Mouse (Mus musculus): ENCODE results near the gene Ahcyl1. TPM values are rescaled to one million over a fixed set of nuclear protein-coding genes. Genes with fewer than 3 reads are reported as not detected.

The Ahcyl1 gene
- 10.3 TPM for polyA plus RNA-seq (2017; shearing (Covaris generic))

GRCm38 (mm10) chr3:107695948-107696881 lies at the start of gene Ahcyl1:
Gene Ahcyl1 (minus strand): TSS chr3:107696560.

GRCm38 (mm10) chr3:107631523-107631958 lies 64.8 kb downstream of the Ahcyl1 start, which contains the start of gene Strip1:
Gene Strip1 (minus strand): TSS chr3:107631694.

GRCm38 (mm10) chr3:107630682-107631522 lies 65.5 kb downstream of the Ahcyl1 start, which contains the start of gene Gm10961:
Gene Gm10961 (plus strand): TSS chr3:107631322.

Other genes with a start within 250 kb of the Ahcyl1 start
- gene Kcnc4, start 237.0 kb downstream of the Ahcyl1 start, polyA plus RNA-seq (2017; shearing (Covaris generic)): not detected
- not detected for gene Slc6a17, start 178.5 kb downstream of the Ahcyl1 start, polyA plus RNA-seq (2017; shearing (Covaris generic))
- gene Ubl4b, start 141.5 kb downstream of the Ahcyl1 start, polyA plus RNA-seq (2017; shearing (Covaris generic)): not detected
- not detected for gene Alx3, start 101.5 kb downstream of the Ahcyl1 start, polyA plus RNA-seq (2017; shearing (Covaris generic))
- gene Gm10961, start 65.2 kb downstream of the Ahcyl1 start, polyA plus RNA-seq (2017; shearing (Covaris generic)): not detected
- gene Strip1, start 64.9 kb downstream of the Ahcyl1 start, polyA plus RNA-seq (2017; shearing (Covaris generic)): 62.7 TPM
- gene Csf1, start 63.9 kb upstream of the Ahcyl1 start, polyA plus RNA-seq (2017; shearing (Covaris generic)): 33.8 TPM
- not detected for gene Eps8l3, start 180.7 kb upstream of the Ahcyl1 start, polyA plus RNA-seq (2017; shearing (Covaris generic))
- 2.5 TPM for gene Gstm5, start 199.3 kb upstream of the Ahcyl1 start, polyA plus RNA-seq (2017; shearing (Covaris generic))
- gene Gstm7, start 235.3 kb upstream of the Ahcyl1 start, polyA plus RNA-seq (2017; shearing (Covaris generic)): 0.78 TPM
- gene Gstm6, start 247.2 kb upstream of the Ahcyl1 start, polyA plus RNA-seq (2017; shearing (Covaris generic)): not detected

Measured in inflammation-experienced regulatory T-cells, adult 16 weeks (primary cell).